Mouse (Mus musculus): ENCODE data around the gene Fam221b. TPM values are rescaled to one million over a fixed set of nuclear protein-coding genes. Genes with fewer than 3 reads are reported as not detected.

Gene Fam221b
- 0.02 TPM in 2 replicates for polyA plus RNA-seq (2012; rRNA removed)

DNA sequence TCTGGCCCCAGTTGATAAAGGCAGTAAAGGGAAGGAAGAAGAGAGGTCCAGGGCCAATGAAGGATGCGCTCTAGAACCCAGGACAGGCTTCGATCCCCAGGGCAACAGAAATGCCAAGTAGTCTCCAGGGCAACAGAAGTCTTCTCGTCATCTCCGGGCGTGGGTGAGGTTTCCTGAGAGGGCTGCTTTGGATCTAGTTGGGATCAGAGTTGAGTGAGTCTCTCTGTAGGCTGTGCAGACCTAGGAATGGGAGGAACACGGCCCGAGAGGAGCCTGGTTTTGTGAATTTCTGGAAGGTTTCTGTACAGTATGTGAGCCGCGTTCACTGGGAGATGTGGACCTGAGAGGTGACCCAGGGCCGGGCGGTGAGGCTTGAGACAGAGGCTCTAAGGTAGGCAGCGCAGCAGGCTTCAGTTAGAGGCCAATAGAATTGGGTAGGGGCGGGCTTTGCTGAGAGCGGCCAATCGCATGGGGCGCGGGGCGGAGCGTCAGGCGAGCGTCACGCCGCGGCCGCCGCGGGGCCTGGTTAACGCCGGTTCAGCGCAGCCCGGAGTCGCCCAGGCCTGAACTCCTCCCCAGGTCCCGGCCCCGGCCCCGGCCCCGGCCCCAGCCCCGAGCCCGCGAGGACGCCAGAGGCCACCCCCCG is at the start of gene Fam221b, which contains the start of gene Tmem8b:
Fam221b (minus strand) TSS at position 364 of the 646 bp plus-strand sequence.
Tmem8b (plus strand) TSS at position 190 of the 646 bp plus-strand sequence.

DNA sequence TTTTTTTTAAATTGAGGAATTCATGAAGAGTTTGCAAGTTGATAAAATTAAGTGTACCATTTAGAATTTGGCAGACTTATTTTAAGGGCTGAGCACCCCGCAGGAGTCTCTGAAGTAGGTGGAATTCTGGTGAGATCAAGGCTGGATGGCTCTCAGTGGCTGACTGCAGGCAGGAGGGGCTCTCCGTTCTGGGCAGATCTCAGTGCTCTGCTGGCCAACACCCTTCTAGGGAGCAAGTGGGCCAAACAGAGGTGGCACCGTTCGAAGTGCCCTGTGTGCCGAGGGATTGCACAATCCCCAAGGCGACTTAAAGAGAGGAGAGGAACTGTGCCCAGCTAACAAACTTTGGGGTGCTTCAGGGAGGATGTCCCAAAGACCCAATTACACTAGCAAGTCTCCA is 40.9 kb upstream of the Fam221b start, which contains the start of gene Olfr71:
Olfr71 (minus strand) TSS at position 387 of the 400 bp plus-strand sequence.

DNA sequence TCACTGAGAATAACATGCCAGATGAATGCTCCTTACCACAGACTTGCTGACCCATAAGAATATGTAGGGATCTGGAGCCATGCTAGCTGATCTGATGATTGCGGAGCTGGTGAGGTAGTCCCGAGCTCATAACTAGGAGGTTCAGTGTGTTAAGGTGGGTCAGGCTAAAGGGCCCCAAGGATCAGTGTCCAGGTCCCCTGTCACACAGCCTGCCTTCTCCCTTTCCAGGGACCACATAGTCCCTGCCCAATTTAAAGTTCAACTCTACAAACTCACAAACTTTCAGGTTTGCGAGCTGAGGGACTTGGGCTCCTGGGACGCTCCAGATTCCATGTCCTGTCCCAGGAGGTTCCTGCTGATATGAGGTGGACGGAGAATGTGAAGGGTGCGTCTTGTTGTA is 31.8 kb upstream of the Fam221b start, which contains the start of gene Olfr70:
Olfr70 (minus strand) TSS at position 101 of the 400 bp plus-strand sequence.

DNA sequence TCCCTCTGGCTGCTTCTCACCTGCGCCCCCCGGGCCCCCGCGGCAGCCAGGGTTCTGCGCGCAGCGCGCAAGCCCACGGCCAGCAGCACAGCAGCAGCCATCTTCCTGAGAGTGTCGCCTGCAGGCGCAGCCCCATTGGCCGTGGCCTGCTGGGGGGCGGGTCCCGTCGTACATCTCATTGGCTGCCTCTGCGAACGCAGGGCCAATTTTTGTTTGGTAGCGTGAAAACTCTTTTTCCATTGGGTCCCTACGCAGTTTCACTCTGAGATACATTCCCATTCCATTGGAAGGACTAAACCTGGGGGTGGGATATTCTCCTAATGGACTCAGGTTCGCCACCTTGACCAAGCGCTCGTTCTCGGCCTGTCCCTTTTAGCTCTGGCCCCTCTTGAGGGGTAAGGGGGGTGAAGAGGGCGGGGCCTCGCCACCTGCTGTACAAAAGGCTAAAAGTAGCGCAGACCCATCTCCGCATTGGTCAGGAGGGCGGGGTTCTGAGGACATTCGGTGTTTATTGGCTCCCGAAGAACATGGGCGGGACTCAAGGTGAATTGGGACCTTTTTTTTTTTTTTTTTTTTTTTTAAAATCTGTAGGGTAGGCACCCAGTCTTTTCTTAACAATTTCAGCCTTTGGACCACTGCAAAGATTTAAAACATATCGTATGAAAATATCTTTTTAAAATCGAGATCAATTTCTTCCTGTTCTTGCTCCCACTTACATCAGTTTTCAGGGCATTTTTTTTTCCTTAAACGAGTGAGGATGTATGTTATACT is 12.4 kb downstream of the Fam221b start, which contains the start of gene Hint2:
Hint2 (minus strand) TSS at position 128 of the 771 bp plus-strand sequence.

DNA sequence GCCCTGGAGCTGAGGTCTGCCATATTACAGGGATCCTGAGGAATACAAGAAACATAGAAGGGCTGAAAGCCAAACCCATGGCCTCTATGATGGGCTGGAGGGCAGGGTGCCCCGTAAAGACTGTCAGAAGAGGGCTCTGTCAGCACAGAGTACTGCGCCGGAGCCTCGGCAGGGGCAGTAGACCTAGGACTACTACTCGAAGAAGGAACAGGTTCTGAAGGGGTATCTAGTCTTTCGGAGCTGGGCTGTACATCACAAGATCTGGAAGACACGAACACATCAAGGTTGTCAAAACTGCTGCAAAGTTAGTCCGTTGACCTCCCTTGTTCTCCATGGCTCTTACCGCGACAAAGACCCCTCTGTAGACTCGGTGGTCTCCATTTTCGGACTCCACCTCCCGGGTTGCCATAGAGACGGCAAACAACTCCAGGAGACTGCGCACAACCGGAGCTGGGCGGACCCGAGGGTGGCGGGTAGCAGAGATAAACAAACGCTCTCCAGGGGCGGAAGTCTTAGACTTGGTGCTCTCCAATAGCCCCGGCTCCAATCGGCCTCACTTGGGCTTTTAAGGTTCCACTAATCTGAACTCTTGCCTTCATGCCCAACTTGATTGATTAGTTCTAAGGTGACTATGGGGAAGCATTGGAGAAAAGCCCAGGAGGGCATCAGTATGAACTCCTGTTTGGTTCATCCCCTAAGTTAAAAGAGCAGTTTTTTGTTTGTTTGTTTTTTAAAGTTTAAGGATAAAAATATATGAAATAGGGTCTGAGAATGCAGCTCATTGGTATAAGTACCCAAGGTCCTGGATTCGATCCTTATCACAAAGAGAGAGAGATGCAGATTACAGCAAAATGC is 15.6 kb downstream of the Fam221b start, which contains the start of gene Spag8:
Spag8 (minus strand) TSS at position 434 of the 855 bp plus-strand sequence.

DNA sequence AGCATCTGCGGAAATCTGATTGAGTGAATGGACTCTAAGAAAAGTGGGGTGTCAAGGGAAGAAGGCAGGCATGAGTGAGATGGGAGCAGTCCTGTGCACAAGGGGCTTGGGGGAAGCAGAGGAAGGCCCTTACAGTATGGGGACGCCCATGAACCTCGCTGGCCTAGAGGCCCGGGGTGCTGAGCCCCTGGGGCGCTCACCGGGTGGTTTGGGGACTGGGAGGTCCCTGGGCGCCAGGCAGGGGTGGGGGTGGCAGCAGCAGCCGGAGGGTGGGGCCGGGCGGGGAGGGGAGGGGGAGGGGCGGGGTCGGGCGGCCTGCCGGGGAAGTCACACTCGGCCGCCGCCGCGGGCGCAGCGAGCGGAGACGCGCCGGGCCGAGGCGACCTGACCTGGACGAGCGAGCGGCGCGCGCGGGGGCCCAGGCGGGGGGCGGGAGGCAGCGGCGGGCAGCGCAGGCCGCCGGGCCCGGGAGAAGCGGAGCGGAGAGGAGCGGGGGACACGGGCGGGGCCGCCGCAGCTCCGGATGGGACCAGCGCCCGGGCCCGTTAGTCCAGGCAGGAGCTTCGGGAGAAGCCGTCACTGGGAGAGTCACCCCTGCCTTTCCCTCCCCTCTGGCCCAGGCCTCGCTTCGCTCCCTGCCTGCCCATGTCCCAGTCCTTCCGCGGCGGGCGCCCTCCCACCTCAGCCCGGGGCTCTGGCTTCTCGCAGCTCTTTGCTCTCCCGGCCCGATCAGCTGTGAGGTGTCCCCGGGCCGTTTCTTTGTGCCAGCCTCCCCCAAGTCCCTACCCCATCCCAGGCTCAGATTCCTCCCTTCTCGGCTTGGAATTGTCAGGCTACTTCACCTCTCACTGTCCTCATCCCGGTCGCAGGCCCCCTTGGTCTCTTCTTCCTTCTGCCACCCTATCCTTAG is 37.6 kb downstream of the Fam221b start, which contains the start of gene Npr2:
Npr2 (plus strand) TSS at position 890 of the 910 bp plus-strand sequence.

Other genes starting within 250 kb of the Fam221b start
- gene Fam166b, start 240.0 kb downstream of the Fam221b start, polyA plus RNA-seq (2012; rRNA removed): 0.02 TPM in 1 of 2 replicates, not detected in the other
- 2.4 and 2.7 TPM in 2 replicates for gene Tesk1, start 227.2 kb downstream of the Fam221b start, polyA plus RNA-seq (2012; rRNA removed)
- gene Cd72, start 214.5 kb downstream of the Fam221b start, polyA plus RNA-seq (2012; rRNA removed): 0.20 and 0.38 TPM in 2 replicates
- gene Sit1, start 185.4 kb downstream of the Fam221b start, polyA plus RNA-seq (2012; rRNA removed): 0.06 TPM in 1 of 2 replicates, not detected in the other
- gene Ccdc107, start 176.2 kb downstream of the Fam221b start, polyA plus RNA-seq (2012; rRNA removed): 32.7 and 38.7 TPM in 2 replicates
- 33.9 and 38.3 TPM in 2 replicates for gene Arhgef39, start 169.4 kb downstream of the Fam221b start, polyA plus RNA-seq (2012; rRNA removed)
- gene Car9, start 162.2 kb downstream of the Fam221b start, polyA plus RNA-seq (2012; rRNA removed): 0.53 and 0.58 TPM in 2 replicates
- gene Tpm2, start 145.4 kb downstream of the Fam221b start, polyA plus RNA-seq (2012; rRNA removed): 9.7 and 20.6 TPM in 2 replicates
- gene Creb3, start 106.8 kb downstream of the Fam221b start, polyA plus RNA-seq (2012; rRNA removed): 10.3 and 12.2 TPM in 2 replicates
- 27.3 and 31.5 TPM in 2 replicates for gene Tln1, start 106.5 kb downstream of the Fam221b start, polyA plus RNA-seq (2012; rRNA removed)
- gene Rgp1, start 90.4 kb downstream of the Fam221b start, polyA plus RNA-seq (2012; rRNA removed): 13.7 and 16.2 TPM in 2 replicates
- gene Gba2, start 90.3 kb downstream of the Fam221b start, polyA plus RNA-seq (2012; rRNA removed): 11.1 and 12.8 TPM in 2 replicates
- not detected in 2 replicates for gene Msmp, start 84.7 kb downstream of the Fam221b start, polyA plus RNA-seq (2012; rRNA removed)
- 1.5 and 1.9 TPM in 2 replicates for gene Npr2, start 37.2 kb downstream of the Fam221b start, polyA plus RNA-seq (2012; rRNA removed)
- 0.12 and 0.27 TPM in 2 replicates for gene Spag8, start 15.6 kb downstream of the Fam221b start, polyA plus RNA-seq (2012; rRNA removed)
- 28.3 and 30.4 TPM in 2 replicates for gene Hint2, start 12.7 kb downstream of the Fam221b start, polyA plus RNA-seq (2012; rRNA removed)
- gene Tmem8b, start 174 bp downstream of the Fam221b start, polyA plus RNA-seq (2012; rRNA removed): 0.18 and 0.26 TPM in 2 replicates
- not detected in 2 replicates for gene Olfr70, start 31.7 kb upstream of the Fam221b start, polyA plus RNA-seq (2012; rRNA removed)
- not detected in 2 replicates for gene Olfr71, start 41.1 kb upstream of the Fam221b start, polyA plus RNA-seq (2012; rRNA removed)
- gene Hrct1, start 58.0 kb upstream of the Fam221b start, polyA plus RNA-seq (2012; rRNA removed): 0.07 and 0.10 TPM in 2 replicates
- 0.01 and 0.02 TPM in 2 replicates for gene Spaar, start 60.9 kb upstream of the Fam221b start, polyA plus RNA-seq (2012; rRNA removed)
- gene Olfr159, start 101.9 kb upstream of the Fam221b start, polyA plus RNA-seq (2012; rRNA removed): not detected in 2 replicates
- not detected in 2 replicates for gene Olfr156, start 154.8 kb upstream of the Fam221b start, polyA plus RNA-seq (2012; rRNA removed)
- gene Olfr157, start 171.1 kb upstream of the Fam221b start, polyA plus RNA-seq (2012; rRNA removed): not detected in 2 replicates
- gene Olfr155, start 182.4 kb upstream of the Fam221b start, polyA plus RNA-seq (2012; rRNA removed): not detected in 2 replicates
- 1.7 and 2.0 TPM in 2 replicates for gene Reck, start 206.4 kb upstream of the Fam221b start, polyA plus RNA-seq (2012; rRNA removed)